Mouse (Mus musculus) kidney, embryonic 14.5 days (tissue): ENCODE measurements around the gene Tulp2. TPM values are rescaled to one million over a fixed set of nuclear protein-coding genes. Genes with fewer than 3 reads are reported as not detected.
"Not testable (repeated sequence)": the region's sequence is repeated elsewhere in the genome, so short reads cannot be mapped to it uniquely, and the experiment has no call there.

ENCODE experiments used
- ATAC-seq: fragments of 200-750 bp; cut with Nextera tagmentation; 2 replicates; pipeline ENCODE4 v1.8.0; 2017; ENCODE audit warnings: moderate number of reproducible peaks, mild to moderate bottlenecking, moderate TSS enrichment, moderate library complexity; ENCODE audit not compliant: low FRiP score, low TSS enrichment
- H3K27ac ChIP-seq: fragments of 300-500 bp; sonication (generic); 2 replicates; pipeline ENCODE4 v1.5.1; 2014; ENCODE audit warnings: low read depth, mild to moderate bottlenecking, low read length, moderate library complexity, mixed read lengths
- H3K27me3 ChIP-seq: fragments of 300-500 bp; sonication (generic); 2 replicates; pipeline ENCODE4 v1.6.1; 2014; ENCODE audit warnings: mild to moderate bottlenecking, low read length; ENCODE audit not compliant: control insufficient read depth, insufficient read depth
- H3K36me3 ChIP-seq: fragments of 300-500 bp; sonication (generic); 2 replicates; pipeline ENCODE4 v1.6.1; 2014; ENCODE audit warnings: low read length, mixed read lengths; ENCODE audit not compliant: control insufficient read depth, insufficient read depth
- H3K4me1 ChIP-seq: fragments of 300-500 bp; sonication (generic); 2 replicates; pipeline ENCODE4 v1.6.1; 2014; ENCODE audit warnings: low read length, mixed read lengths; ENCODE audit not compliant: control insufficient read depth, insufficient read depth
- H3K4me2 ChIP-seq: fragments of 300-500 bp; sonication (generic); replicated peaks from 2 replicates; pipeline ENCODE4 v1.6.1; 2014; ENCODE audit warnings: low read depth, mild to moderate bottlenecking, low read length
- H3K4me3 ChIP-seq: fragments of 300-500 bp; sonication (generic); 2 replicates; pipeline ENCODE4 v1.5.1; 2014; ENCODE audit warnings: mild to moderate bottlenecking, low read length
- H3K9ac ChIP-seq: fragments of 300-500 bp; sonication (generic); 2 replicates; pipeline ENCODE4 v1.6.1; 2014; ENCODE audit warnings: low read depth, mild to moderate bottlenecking, low read length, moderate library complexity
- H3K9me3 ChIP-seq: fragments of 300-500 bp; sonication (generic); 2 replicates; pipeline ENCODE4 v1.6.1; 2016; ENCODE audit warnings: low read length; ENCODE audit not compliant: control insufficient read depth
- WGBS: fragments of 180-500 bp; shearing (Covaris S2); extraction: QIAGEN DNeasy Blood & Tissue Kit; methylation state at CpG from one replicate; pipeline ENCODE4 v1.1.7; 2014; 5-methylcytosine and 5-hydroxymethylcytosine counted together
- polyA plus RNA-seq: library from polyadenylated mRNA; unstranded; fragments of >200 nt; fragmentation: Nextera tagmentation; extraction: Ambion mirVana; gene quantifications from 2 replicates; pipeline ENCODE4 v1.2.1, GENCODE M21; 2014

The Tulp2 gene
- polyA plus RNA-seq, 1 experiment from 2014 or later: 0.64 TPM

DNA sequence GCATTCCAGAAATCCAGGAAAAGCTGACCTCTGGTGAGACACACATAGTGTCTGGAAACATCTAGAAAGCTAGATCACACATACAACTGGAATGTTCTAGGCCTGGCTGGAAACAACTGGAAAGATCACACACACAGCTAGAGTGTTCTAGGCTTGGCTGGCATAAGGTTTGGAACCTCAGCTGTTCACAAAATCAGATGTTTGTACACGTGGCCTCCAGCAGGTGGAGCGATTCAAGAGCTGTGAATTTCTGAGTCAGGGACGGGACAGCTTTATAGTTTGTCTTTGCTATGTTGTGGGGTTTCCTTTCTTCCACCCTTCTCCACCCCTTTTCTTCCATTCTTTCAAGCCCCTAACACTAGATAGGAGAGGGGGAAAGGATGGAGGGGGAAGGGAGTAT, 4.7 kb upstream of the Tulp2 start:
- Histone ChIP-seq H3K4me1 (0 out of 2 replicates have a peak, but pooled peaks cover 3% of the 10 kb centered on the region), H3K27ac (no peak overlapping the region), H3K9ac (no peak overlapping the region), H3K9me3 (no peaks in the 10 kb centered on the region), H3K4me2 (no peak overlapping the region), H3K36me3 (no peaks in the 10 kb centered on the region), H3K4me3 (no peak overlapping the region), H3K27me3 (no peaks in the 10 kb centered on the region)
- WGBS: 6% methylated on average over 3 of the region's 3 CpGs
- no peak for ATAC-seq

DNA sequence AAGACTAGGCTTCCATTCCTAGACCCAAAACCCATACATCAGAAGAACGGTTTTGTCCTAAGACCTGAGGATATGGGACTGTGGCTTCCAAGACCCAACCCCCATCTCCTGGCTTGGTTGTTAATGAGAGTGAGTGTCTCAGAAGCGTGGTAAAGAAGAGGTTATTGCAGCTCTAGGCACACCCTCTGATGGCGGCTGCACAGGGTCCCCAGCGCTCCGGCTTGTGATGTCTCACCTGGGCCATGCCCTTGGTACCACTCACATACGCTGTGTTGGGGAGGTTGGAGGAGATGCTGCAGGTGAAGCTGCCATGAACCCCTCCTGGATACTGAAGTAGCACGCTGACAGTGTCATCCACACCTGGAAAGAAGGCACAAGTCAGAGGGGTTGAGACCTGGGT, 2.9 kb upstream of the Tulp2 start:
- WGBS: 91% methylated on average over 7 of the region's 7 CpGs
- H3K36me3 ChIP-seq: no peaks in the 10 kb centered on the region
- no peak overlapping the region for H3K9ac ChIP-seq
- H3K27me3 ChIP-seq: no peaks in the 10 kb centered on the region
- H3K4me2 ChIP-seq: no peak overlapping the region
- no peak overlapping the region for H3K4me3 ChIP-seq
- no peaks in the 10 kb centered on the region for H3K9me3 ChIP-seq
- no peak for ATAC-seq
- no peak overlapping the region for H3K27ac ChIP-seq
- 0 out of 2 replicates have a peak, but pooled peaks cover 3% of the 10 kb centered on the region for H3K4me1 ChIP-seq

DNA sequence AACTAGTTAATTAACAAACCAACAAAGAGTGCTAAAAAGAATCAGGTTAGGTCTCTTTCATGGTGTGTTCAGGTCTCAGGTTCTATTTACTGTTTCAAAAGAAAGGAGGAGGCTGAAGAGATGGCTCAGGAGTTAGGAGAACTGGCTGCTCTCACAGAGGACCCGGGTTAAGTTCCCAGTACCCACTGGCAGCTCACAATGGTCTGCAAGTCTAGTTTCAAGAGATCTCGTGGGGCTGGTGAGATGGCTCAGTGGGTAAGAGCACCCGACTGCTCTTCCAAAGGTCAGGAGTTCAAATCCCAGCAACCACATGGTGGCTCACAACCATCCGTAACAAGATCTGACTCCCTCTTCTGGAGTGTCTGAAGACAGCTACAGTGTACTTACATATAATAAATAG, 1.4 kb upstream of the Tulp2 start:
- H3K27me3 ChIP-seq, H3K36me3 ChIP-seq, ATAC-seq, H3K27ac ChIP-seq, H3K4me3 ChIP-seq, H3K4me1 ChIP-seq, H3K4me2 ChIP-seq, H3K9me3 ChIP-seq, H3K9ac ChIP-seq: not testable (repeated sequence)
- WGBS: 79% methylated on average over 3 of the region's 4 CpGs

DNA sequence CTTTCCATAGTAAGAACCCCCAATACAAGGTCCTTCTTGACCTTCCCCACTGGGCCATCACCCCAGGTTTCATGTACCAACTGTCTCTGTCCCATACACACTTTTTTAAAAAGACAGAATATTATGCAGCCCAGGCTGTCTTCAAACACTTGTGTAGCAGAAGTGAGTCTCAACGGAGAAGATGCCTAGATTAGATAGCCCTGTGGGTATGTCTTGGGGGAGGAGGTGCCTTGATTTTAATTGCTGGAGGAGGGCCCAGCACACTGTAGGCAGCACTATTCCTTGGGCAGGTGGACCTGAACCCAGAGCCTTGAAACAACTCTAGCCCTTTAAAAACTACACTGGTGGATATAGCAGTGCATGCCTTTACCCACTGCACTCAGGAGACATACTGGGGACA, 489 bp downstream of the Tulp2 start:
- no peak overlapping the region for H3K4me3 ChIP-seq
- H3K27me3 ChIP-seq: no peaks in the 10 kb centered on the region
- no peak overlapping the region for H3K4me2 ChIP-seq
- no peaks in the 10 kb centered on the region for H3K36me3 ChIP-seq
- H3K9me3 ChIP-seq: no peaks in the 10 kb centered on the region
- H3K9ac ChIP-seq: no peak overlapping the region
- H3K27ac ChIP-seq: no peak overlapping the region
- ATAC-seq: no peak; the same call in 1 of the 2 replicates
- WGBS: 91% methylated on average over 1 of the region's 1 CpGs
- 0 out of 2 replicates have a peak, but pooled peaks cover 2% of the 10 kb centered on the region for H3K4me1 ChIP-seq

DNA sequence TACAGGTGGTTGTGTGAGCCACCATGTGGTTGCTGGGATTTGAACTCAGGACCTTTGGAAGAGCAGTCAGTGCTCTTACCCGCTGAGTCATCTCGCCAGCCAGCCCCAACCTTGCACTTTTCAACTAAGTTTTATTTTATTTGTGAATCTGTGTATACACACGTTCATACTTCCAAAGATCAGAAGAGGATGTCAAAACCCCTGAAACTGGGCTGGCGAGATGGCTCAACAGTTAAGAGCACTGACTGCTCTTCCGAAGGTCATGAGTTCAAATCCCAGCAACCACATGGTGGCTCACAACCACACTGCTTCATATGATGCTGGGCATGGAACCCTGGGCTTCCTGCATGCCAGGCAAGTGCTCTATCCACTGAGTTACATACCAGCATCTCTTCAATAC, 3.3 kb downstream of the Tulp2 start:
- WGBS: 91% methylated on average over 5 of the region's 5 CpGs
- H3K27ac ChIP-seq, H3K4me1 ChIP-seq, H3K4me2 ChIP-seq, H3K27me3 ChIP-seq, ATAC-seq, H3K9me3 ChIP-seq, H3K9ac ChIP-seq, H3K4me3 ChIP-seq, H3K36me3 ChIP-seq: not testable (repeated sequence)

DNA sequence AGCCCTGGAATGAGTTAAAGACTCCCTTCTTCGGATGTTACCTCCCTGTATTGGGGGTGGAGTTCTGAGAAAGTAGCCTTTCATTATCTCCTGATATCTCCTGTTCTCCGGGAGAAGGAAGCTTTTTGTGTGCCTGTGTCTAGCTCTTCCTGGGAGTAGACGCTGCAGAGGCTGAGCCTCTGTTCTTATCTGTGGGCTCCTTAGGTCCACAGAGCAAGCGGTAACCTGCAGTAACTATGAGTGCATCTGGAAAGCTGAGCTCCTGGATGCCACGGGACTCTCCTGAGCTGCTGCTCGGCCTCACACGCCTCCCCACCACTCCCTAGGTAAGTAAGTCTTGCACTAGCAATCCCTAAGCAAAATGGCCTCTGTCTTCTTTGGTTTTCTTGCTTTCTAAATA, 4.5 kb downstream of the Tulp2 start:
- Histone ChIP-seq H3K9ac (no peak overlapping the region), H3K4me3 (no peak overlapping the region), H3K27me3 (no peaks in the 10 kb centered on the region), H3K36me3 (no peaks in the 10 kb centered on the region), H3K4me1 (0 out of 2 replicates have a peak, but pooled peaks cover 12% of the 10 kb centered on the region), H3K9me3 (no peaks in the 10 kb centered on the region), H3K4me2 (no peak overlapping the region), H3K27ac (no peak overlapping the region)
- no peak for ATAC-seq
- WGBS: 73% methylated on average over 7 of the region's 7 CpGs

DNA sequence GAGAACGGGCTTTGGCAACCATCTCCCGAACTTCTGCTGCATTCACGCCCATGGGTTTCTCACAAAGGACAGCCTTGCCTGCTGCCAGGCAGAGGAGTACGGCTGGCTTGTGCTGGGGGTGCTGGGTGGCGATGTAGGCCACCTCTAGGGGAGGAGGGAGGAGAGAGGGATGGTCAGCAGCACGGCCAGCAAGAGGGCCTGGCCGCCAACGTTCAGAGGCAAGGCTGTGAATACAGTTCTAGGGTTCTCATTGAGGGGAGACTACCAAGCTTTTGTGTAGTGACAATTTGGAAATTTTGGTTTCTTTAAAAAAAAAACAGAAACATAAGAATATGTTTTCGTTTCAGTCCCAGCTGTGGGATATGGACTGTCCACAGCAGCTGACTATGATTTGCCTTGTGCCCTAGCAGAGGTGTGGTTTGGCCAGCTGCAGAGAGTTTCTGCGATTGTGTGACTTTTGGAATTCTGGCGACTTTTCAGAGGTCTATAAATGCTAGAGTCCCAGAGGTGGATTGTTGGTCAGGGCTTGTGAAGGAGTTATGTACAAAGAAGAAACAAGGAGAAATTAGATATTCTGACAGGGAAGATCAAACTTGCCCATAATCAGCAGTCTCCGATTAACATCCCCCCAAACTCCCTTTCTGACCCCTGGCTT, 5.2 kb downstream of the Tulp2 start, which contains the start of gene Gm45808:
Gene Gm45808, minus strand, starts transcription at position 51 of the 655 bp plus-strand sequence.
- Histone ChIP-seq H3K27me3 (no peaks in the 10 kb centered on the region), H3K4me1 (0 out of 2 replicates have a peak, but pooled peaks cover 17% of the 10 kb centered on the region), H3K36me3 (0 out of 2 replicates have a peak, but pooled peaks cover under 1% of the 10 kb centered on the region), H3K4me2 (no peak within 1 kb of the TSS), H3K4me3 (no peak within 1 kb of the TSS), H3K27ac (no peak within 1 kb of the TSS), H3K9me3 (no peaks in the 10 kb centered on the region), H3K9ac (no peak within 1 kb of the TSS)
- WGBS: 85% methylated on average over 12 of the region's 12 CpGs
- ATAC-seq: no peak

DNA sequence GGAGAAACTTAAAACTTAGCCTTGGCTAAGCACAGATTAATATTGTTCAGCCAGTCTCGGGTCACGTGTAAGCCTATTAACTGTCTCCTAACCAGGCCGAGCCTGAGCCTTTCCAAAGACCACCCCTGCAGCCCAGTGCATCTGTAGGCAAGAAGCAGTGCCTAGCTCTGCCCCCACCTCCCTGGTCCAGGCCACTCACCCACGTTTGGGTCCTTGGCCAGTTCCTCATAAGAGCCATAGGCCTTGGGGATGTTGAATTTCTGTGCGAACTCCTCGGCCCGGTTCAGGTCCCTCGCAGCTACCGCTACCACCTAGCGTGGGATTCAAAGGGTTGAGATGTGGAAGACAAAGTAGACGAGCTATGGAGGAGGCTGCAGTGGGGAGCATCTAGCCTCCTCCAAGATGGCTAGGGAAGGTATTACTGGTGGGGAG, 6.2 kb downstream of the Tulp2 start:
- WGBS: 34% methylated on average over 11 of the region's 11 CpGs
- Histone ChIP-seq H3K4me1 (0 out of 2 replicates have a peak, but pooled peaks cover 17% of the 10 kb centered on the region), H3K4me2 (peak overlapping the region; percentile 72), H3K36me3 (peaks cover 8% of the 10 kb centered on the region; the same call in 1 of the 2 replicates), H3K9ac (peak overlapping the region; percentile 61; the same call in 1 of the 2 replicates), H3K27me3 (no peaks in the 10 kb centered on the region), H3K27ac (peak overlapping the region; percentile 59; the same call in 1 of the 2 replicates), H3K4me3 (peak overlapping the region; percentile 39), H3K9me3 (no peaks in the 10 kb centered on the region)
- ATAC-seq: peak; percentile 11; the same call in 1 of the 2 replicates
